Mouse (Mus musculus): Measurements from ENCODE around the gene Srp54a.
"Not testable (repeated sequence)": the region's sequence is repeated elsewhere in the genome, so short reads cannot be mapped to it uniquely, and the experiment has no call there.

GRCm38 (mm10) chr12:55155449-55155783, 75.4 kb downstream of the Srp54a start:
- TF ChIP-seq CTCF (IDR thresholded peaks at IDR 0.05; ENCODE audit: low read depth); EP300 (optimal IDR thresholded peaks at IDR 0.05): not testable (repeated sequence)
